Mouse (Mus musculus): ENCODE data around the gene Cblc.

DNA sequence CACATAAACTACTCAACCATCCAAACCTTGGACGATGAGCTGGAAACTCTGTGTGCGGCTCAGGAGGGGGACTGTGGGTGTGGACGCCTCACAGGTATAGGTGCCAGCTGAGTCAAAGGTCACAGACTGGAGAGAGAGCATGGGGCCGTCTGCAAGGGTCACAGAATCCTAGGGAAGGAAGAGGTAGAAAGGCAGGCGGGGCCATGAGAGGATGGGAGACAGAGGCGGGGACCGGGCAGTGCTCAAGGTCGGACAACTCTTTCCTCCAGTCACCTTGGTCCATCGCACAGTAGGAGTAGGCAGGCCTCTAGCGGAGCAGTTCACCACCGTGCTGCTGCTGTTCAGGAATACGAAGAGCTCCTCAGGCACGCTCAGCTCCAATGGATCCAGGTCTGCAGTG lies 36.6 kb downstream of the Cblc start:
- TF ChIP-seq CTCF (IDR thresholded peaks at IDR 0.05; ENCODE audit: low read depth) (no peak), EP300 (optimal IDR thresholded peaks at IDR 0.05) (no peak)

Data from stomach, postnatal 0 days (tissue).